Mouse (Mus musculus): ENCODE measurements around the gene Asb8. TPM values are rescaled to one million over a fixed set of nuclear protein-coding genes. Genes with fewer than 3 reads are reported as not detected.

The Asb8 gene
- polyA plus RNA-seq, 1 experiment, result 28.2 TPM

DNA sequence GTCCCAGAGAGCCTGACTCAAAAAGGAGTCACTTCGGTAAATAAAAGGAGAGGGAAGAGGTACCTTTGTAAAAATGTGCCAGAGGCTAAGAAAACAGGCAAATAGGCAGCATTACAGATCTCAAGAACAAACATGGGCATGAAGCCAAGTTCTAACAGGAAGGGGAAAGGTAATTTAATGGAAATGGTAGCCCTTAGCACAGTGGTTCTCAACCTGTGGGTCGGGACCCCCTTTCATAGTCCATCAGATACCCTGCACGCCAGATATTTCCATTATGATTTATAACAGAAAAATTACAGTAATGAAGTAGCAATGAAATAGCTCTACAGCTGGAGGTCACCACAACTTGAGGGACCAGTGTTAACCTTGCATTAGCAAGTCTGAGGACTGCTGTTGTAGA is 11.9 kb upstream of the Asb8 start:
- TF ChIP-seq CTCF (IDR thresholded peaks at IDR 0.05; ENCODE audit: low read depth, low read length), result no peak
- TF ChIP-seq POLR2A (IDR thresholded peaks at IDR 0.05; ENCODE audit: borderline replicate concordance, low read depth, low read length), result no peak
- Histone ChIP-seq H3K4me1 (ENCODE audit: control insufficient read depth, insufficient read depth, low read length) (peaks cover 4% of the 10 kb centered on the region; the same call in 1 of the 2 replicates), H3K27ac (ENCODE audit: insufficient read depth, low read depth, low read length) (no peak overlapping the region), H3K4me3 (ENCODE audit: insufficient read depth, low read length) (no peak overlapping the region)

DNA sequence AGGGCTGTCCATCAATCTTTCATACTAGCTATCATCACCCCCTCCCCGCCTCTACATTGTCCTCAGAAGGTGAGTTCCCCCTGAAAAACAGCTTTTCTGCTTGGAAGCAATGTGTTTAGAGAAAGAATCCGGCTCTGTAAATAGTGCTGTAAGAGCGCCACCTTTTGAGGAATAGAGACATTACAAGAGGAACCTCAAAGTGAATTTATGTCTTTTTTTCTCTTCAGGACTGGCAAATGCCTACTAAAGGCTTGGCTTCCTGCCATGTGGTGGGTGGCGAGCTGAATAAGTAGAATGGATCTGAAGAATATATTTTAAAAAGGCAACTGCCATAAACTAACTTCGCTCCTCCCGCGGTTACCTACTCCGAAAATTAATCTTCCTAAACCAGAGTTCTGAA is 8.4 kb upstream of the Asb8 start:
- Histone ChIP-seq H3K4me3 (ENCODE audit: insufficient read depth, low read length) (no peak overlapping the region), H3K4me1 (ENCODE audit: control insufficient read depth, insufficient read depth, low read length) (no peaks in the 10 kb centered on the region), H3K27ac (ENCODE audit: insufficient read depth, low read depth, low read length) (no peak overlapping the region)
- no peak for TF ChIP-seq CTCF (IDR thresholded peaks at IDR 0.05; ENCODE audit: low read depth, low read length)

DNA sequence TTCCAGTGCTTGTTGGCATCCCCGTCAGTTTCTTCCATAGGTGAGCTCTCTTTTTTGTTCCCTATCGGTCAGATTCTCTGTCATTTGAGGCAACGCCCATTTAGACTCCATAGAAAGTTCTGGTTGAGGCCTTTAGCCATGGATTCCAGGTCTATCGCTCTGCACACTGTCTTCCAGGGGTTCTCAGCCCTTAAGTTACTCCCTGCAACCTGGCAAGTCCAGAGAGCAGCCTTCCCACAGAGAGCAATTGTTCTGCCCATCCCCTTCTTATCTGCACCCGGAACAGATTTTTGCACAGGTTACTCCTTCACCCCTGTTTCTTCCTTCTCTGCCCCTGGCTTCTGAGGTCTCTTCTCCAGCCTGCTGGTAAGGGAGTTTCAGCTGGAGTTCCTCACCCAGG is 6.7 kb upstream of the Asb8 start:
- no peak overlapping the region for H3K27ac ChIP-seq (ENCODE audit: insufficient read depth, low read depth, low read length)
- H3K4me3 ChIP-seq (ENCODE audit: insufficient read depth, low read length), result no peak overlapping the region
- no peaks in the 10 kb centered on the region for H3K4me1 ChIP-seq (ENCODE audit: control insufficient read depth, insufficient read depth, low read length)
- TF ChIP-seq POLR2A (IDR thresholded peaks at IDR 0.05; ENCODE audit: borderline replicate concordance, low read depth, low read length) (no peak), CTCF (IDR thresholded peaks at IDR 0.05; ENCODE audit: low read depth, low read length) (no peak)

DNA sequence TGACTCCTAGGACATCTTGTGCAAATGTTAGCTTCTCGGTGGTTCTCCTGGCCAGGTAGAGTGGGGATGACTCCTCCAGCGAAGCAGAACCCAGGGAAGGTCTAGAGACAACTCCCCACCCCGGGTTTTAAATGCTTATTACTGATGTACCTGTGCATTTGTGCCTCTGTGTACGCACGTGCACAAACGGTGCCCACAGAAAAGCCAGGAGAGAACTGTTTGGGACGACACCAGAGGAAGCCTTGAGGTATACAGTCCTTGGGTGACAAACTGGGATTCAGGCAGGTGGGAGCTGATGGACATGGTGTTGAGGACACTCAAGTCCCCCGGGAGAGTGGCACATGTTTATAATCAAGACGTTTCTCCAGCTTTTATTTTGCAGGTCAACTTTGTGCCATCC is 5.5 kb upstream of the Asb8 start:
- TF ChIP-seq POLR2A (IDR thresholded peaks at IDR 0.05; ENCODE audit: borderline replicate concordance, low read depth, low read length) (no peak), CTCF (IDR thresholded peaks at IDR 0.05; ENCODE audit: low read depth, low read length) (no peak)
- Histone ChIP-seq H3K4me3 (ENCODE audit: insufficient read depth, low read length) (no peak overlapping the region), H3K27ac (ENCODE audit: insufficient read depth, low read depth, low read length) (no peak overlapping the region), H3K4me1 (ENCODE audit: control insufficient read depth, insufficient read depth, low read length) (no peaks in the 10 kb centered on the region)

DNA sequence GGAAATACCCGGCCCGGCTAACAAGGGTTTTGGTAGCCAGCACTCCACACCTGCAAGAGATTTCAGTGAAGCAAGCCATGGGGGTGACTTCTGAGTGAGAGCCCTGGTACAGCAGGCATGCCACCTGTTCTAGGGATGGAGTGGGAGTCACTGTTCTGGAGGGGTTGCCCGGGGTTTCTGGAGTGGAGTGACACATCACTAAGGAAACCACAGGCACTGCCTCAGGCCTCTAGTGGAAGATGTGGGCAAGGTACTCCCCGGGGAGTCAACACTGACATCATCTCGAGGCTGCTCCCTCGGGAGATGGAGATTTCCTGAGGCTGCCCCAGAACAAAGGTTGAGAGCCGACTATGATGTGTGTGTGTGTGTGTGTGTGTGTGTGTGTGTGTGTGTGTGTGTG is 4.9 kb upstream of the Asb8 start:
- no peak overlapping the region for H3K27ac ChIP-seq (ENCODE audit: insufficient read depth, low read depth, low read length)
- TF ChIP-seq POLR2A (IDR thresholded peaks at IDR 0.05; ENCODE audit: borderline replicate concordance, low read depth, low read length) (no peak), CTCF (IDR thresholded peaks at IDR 0.05; ENCODE audit: low read depth, low read length) (no peak)
- H3K4me1 ChIP-seq (ENCODE audit: control insufficient read depth, insufficient read depth, low read length), result no peaks in the 10 kb centered on the region
- no peak overlapping the region for H3K4me3 ChIP-seq (ENCODE audit: insufficient read depth, low read length)

DNA sequence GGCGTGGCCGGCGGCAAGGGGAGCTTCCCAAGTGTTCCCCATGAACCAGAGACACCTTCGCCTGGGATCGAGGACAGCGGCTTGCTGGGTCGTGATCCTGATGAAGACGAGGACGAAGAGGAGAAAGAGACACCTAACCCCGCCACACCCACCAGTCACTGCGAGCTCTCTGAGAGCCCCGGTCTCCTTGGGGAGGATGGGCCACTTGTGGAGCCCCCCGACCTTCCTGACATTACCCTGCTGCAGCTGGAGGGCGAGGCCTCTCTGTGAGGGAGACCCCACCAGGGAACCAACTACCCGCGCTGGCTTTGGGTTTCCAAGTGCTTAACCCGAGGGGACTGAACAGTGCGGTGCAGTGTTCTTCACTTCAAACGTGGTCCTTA is 3.2 kb upstream of the Asb8 start:
- no peak overlapping the region for H3K27ac ChIP-seq (ENCODE audit: insufficient read depth, low read depth, low read length)
- H3K4me3 ChIP-seq (ENCODE audit: insufficient read depth, low read length), result no peak overlapping the region
- H3K4me1 ChIP-seq (ENCODE audit: control insufficient read depth, insufficient read depth, low read length), result no peaks in the 10 kb centered on the region
- TF ChIP-seq CTCF (IDR thresholded peaks at IDR 0.05; ENCODE audit: low read depth, low read length) (no peak), POLR2A (IDR thresholded peaks at IDR 0.05; ENCODE audit: borderline replicate concordance, low read depth, low read length) (no peak)

DNA sequence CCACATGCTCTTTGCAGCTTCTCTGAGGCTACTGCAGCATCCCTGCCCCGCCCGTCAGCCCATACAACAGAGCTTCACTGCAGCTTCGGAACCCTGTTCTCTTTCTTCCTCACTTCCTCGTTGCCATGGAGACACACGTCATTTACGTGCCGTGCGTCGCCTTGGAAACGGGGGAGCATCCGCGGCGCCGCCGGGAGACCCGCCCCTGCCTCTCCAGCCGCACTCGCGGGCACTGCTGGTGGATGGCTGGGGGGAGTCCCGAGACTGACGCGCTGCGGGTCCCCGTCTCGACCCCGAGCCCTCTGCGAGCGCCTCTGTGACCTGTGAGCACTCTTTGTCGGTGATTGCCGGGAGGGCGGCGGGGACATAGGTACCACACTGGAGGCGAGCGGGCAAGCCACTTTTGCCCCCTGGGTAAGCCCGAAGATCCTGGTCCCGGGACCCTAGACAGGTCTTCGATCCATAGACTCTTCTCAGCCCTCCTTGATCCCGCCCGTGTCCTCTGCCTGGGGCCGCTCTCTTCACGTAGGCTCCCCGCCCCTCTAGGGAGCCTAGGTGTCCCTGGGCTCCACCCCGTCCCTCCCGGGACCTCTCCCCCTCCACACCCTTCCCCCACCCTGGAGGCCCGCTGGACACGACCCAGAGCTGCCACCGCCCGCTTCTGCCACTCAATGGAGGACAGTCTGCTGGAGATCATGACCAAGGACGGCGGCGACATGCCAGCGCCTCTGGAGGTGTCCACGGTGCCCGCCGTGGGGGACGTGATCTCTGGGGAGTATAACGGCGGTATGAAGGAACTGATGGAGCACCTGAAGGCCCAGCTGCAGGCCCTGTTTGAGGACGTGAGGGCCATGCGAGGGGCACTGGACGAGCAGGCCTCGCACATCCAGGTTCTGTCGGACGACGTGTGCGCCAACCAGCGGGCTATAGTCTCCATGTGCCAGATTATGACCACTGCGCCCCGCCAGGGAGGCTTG is 2.5 kb upstream of the Asb8 start:
- no peak for TF ChIP-seq POLR2A (IDR thresholded peaks at IDR 0.05; ENCODE audit: borderline replicate concordance, low read depth, low read length)
- H3K4me1 ChIP-seq (ENCODE audit: control insufficient read depth, insufficient read depth, low read length), result no peaks in the 10 kb centered on the region
- H3K4me3 ChIP-seq (ENCODE audit: insufficient read depth, low read length), result no peak overlapping the region
- H3K27ac ChIP-seq (ENCODE audit: insufficient read depth, low read depth, low read length), result no peak overlapping the region

DNA sequence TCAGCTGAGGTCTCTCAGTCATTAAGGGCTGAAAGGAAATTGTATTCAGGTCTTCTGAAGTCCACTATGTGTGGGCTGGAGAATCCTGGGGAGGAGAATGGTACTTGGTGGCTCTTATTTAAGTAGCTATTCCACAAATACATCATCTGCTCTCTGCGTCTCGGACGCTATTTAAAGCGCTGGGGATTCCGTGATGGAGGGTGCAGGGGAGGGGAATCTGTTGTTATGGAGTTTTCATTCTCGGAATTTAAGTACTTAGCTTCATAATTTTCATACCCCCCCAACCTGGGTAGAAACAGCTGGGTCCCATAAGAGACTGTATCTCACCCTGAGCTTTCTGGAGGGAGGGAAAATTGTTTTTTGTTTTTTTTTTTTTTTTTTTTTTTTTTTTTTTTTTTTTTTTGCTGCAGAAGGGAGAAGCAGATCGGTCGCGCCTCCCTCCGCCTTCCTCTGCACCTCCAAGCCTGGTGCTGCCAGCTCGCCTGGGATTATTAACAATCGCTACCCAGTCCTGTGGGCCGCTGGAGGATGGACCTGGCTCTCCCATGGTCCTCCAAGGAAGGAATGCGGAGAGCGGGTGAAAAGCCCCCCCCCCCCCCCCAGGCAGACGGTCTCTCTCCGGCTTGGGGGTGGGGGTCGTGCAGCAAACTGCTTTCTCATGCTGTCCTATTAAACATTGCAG is 1.7 kb upstream of the Asb8 start, which contains the start of gene Ccdc184:
Gene Ccdc184, plus strand, starts transcription at position 196 of the 682 bp plus-strand sequence.
- no peak within 1 kb of the TSS for H3K4me3 ChIP-seq (ENCODE audit: insufficient read depth, low read length)
- H3K27ac ChIP-seq (ENCODE audit: insufficient read depth, low read depth, low read length), result no peak within 1 kb of the TSS
- TF ChIP-seq CTCF (IDR thresholded peaks at IDR 0.05; ENCODE audit: low read depth, low read length) (no peak), POLR2A (IDR thresholded peaks at IDR 0.05; ENCODE audit: borderline replicate concordance, low read depth, low read length) (no peak)
- H3K4me1 ChIP-seq (ENCODE audit: control insufficient read depth, insufficient read depth, low read length), result no peaks in the 10 kb centered on the region

DNA sequence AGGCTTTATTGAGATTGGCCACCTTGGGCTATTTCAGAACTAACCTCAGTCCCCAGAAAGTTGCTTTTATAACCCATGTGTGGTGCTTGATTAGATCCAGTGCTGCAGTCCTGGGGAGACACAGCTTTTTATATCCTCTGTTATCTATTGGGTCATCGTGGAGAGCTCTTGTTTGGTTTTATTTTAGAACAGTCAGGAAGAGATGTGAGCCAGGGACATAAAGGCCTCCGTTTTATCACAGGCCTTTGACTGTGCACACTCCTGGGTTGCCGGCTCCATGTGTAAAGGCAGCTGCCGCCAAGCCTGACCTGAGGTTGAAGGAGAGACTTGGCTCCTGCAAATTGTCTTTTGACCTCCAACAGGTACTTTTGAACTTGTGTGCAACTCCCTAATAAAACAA is 2.9 kb downstream of the Asb8 start:
- no peak overlapping the region for H3K4me3 ChIP-seq (ENCODE audit: insufficient read depth, low read length)
- TF ChIP-seq CTCF (IDR thresholded peaks at IDR 0.05; ENCODE audit: low read depth, low read length) (no peak), POLR2A (IDR thresholded peaks at IDR 0.05; ENCODE audit: borderline replicate concordance, low read depth, low read length) (no peak)
- H3K4me1 ChIP-seq (ENCODE audit: control insufficient read depth, insufficient read depth, low read length), result no peaks in the 10 kb centered on the region
- H3K27ac ChIP-seq (ENCODE audit: insufficient read depth, low read depth, low read length), result no peak overlapping the region
